Mouse (Mus musculus): Measurements from ENCODE around the gene Klhl30. TPM values are rescaled to one million over a fixed set of nuclear protein-coding genes. Genes with fewer than 3 reads are reported as not detected.

Gene Klhl30
- total and polyA plus RNA-seq, 3 experiments: 0.32 to 0.47 (median 0.34) TPM

DNA sequence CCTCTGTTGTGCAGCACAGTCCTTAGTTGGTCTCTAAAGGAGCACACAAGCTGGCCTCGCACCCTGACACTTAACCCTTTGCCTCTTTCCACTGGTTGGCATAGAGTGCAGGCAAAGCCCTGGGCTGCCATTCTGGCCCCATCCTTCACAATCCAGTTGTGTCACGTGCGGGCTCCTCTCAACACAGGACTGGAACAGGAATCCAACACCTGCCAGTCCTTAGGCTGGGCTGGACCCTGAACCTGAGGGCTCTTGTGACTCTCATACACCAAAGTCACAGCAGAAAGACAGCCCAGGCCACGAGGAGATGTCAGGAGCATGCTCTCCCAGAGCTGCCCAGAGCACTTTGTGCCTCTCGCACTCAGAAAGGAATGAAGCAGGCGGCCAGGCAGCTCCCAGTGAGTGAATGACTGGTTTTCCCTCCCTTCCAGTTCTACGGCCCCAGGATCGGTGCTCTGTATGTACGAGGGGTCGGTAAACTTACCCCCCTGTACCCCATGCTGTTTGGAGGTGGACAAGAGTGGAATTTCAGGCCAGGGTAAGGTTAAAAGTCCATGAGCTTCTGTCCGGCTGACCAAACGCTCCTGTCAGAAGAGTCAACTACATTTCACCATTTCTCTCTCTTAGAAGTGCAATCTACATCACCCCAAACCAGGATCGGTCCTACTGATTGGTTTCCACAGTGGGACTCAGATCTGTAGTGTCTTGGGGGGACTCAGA lies 41.3 kb upstream of the Klhl30 start:
- in situ Hi-C loops (cut with MboI; ENCODE audit: low pct_ligation_motif_present, low pct_unique_long_range_greater_than_20kb, low sequenced_read_pairs) (no loop called here), dilution Hi-C loops (cut with MboI; ENCODE audit: extremely low pct_ligation_motif_present, extremely low pct_unique_long_range_greater_than_20kb, low sequenced_read_pairs) (no loop called here)
- Histone ChIP-seq H3K36me3 (replicated peaks in 1 of 2; ENCODE audit: control insufficient read depth in 1 of 2, insufficient read depth in 1 of 2, low read length in 1 of 2) (peaks cover 60 to 92% of the 10 kb centered on the region in 2 experiments), H3K9ac (ENCODE audit: insufficient read depth, low read depth) (no peak overlapping the region), H3K27ac (ENCODE audit: insufficient read depth, low read depth) (no peak overlapping the region), H3K4me1 (ENCODE audit: control insufficient read depth in 1 of 2, insufficient read depth in 2 of 2) (peaks cover 3 to 31% of the 10 kb centered on the region in 2 experiments), H3K4me3 (replicated peaks in 1 of 3; ENCODE audit: low read depth in 2 of 3, low read length in 2 of 3, poor library complexity in 1 of 3) (no peak overlapping the region), H3K4me2 (ENCODE audit: insufficient read depth, low read depth, poor library complexity, severe bottlenecking) (no peak overlapping the region), H3K9me3 (replicated peaks; ENCODE audit: low read length) (no peaks in the 10 kb centered on the region), H3K27me3 (replicated peaks) (no peaks in the 10 kb centered on the region), H3K79me2 (replicated peaks; ENCODE audit: control insufficient read depth, extremely low read depth, insufficient read depth, poor library complexity, severe bottlenecking) (no peaks in the 10 kb centered on the region)
- TF ChIP-seq ZC3H11A (IDR thresholded peaks at IDR 0.05; ENCODE audit: low read depth, low read length): no peak
- no peak for TF ChIP-seq JUND (conservative IDR thresholded peaks at IDR 0.05; ENCODE audit: low read depth, low read length)
- TF ChIP-seq UBTF (IDR thresholded peaks at IDR 0.05; ENCODE audit: low read depth, low read length): no peak
- no peak for TF ChIP-seq CHD1 (IDR thresholded peaks at IDR 0.05; ENCODE audit: low read depth, low read length)
- no peak for TF ChIP-seq JUN (IDR thresholded peaks at IDR 0.05; ENCODE audit: insufficient read depth, low read depth, low read length)
- no peak for TF ChIP-seq SMC3 (IDR thresholded peaks at IDR 0.05; ENCODE audit: low read depth, low read length)
- no peak for TF ChIP-seq ZNF384 (IDR thresholded peaks at IDR 0.05; ENCODE audit: low read depth, low read length)
- no peak for TF ChIP-seq CHD2 (IDR thresholded peaks at IDR 0.05; ENCODE audit: low read length)
- no peak for TF ChIP-seq RCOR1 (conservative IDR thresholded peaks at IDR 0.05; ENCODE audit: low read depth, low read length)
- no peak for DNase-seq (ENCODE audit: extremely low read depth)

DNA sequence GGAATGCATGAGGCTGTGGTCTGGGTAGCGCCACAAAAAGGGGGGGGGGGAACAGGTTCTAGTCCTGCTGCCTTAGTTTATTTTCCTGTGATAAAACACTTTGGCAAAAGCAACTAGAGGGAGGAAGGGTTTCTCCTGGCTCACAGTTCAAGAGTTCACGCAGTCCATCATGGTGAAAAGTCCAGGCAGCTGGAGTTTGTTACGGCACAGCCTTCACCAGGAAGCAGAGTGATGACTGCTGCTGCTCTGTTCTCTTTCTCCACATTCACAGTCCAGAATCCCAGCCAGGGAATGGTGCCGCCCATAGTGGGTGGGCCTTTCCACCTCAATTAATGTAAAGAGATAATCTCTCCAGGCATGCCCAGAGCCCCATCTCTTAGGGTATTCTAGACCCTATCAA lies 38.5 kb upstream of the Klhl30 start:
- dilution Hi-C loops (cut with MboI; ENCODE audit: extremely low pct_ligation_motif_present, extremely low pct_unique_long_range_greater_than_20kb, low sequenced_read_pairs): no loop called here
- 0 out of 2 replicates have a peak overlapping the region, but pooled peaks have one; percentile 21 for H3K27ac ChIP-seq (ENCODE audit: insufficient read depth, low read depth)
- no peak for DNase-seq (ENCODE audit: extremely low read depth)
- no peak overlapping the region for H3K9ac ChIP-seq (ENCODE audit: insufficient read depth, low read depth)
- no peaks in the 10 kb centered on the region for H3K79me2 ChIP-seq (replicated peaks; ENCODE audit: control insufficient read depth, extremely low read depth, insufficient read depth, poor library complexity, severe bottlenecking)
- H3K27me3 ChIP-seq (replicated peaks): no peaks in the 10 kb centered on the region
- H3K4me1 ChIP-seq (ENCODE audit: control insufficient read depth in 1 of 2, insufficient read depth in 2 of 2): peaks cover 3 to 31% of the 10 kb centered on the region in 2 experiments
- no peak overlapping the region for H3K4me2 ChIP-seq (ENCODE audit: insufficient read depth, low read depth, poor library complexity, severe bottlenecking)
- no peak for TF ChIP-seq POLR2AphosphoS2 (IDR thresholded peaks at IDR 0.05; ENCODE audit: low read depth, low read length)
- no peaks in the 10 kb centered on the region for H3K9me3 ChIP-seq (replicated peaks; ENCODE audit: low read length)
- H3K36me3 ChIP-seq (replicated peaks in 1 of 2; ENCODE audit: control insufficient read depth in 1 of 2, insufficient read depth in 1 of 2, low read length in 1 of 2): peaks cover 53 to 93% of the 10 kb centered on the region in 2 experiments
- no peak overlapping the region for H3K4me3 ChIP-seq (replicated peaks in 1 of 3; ENCODE audit: low read depth in 2 of 3, low read length in 2 of 3, poor library complexity in 1 of 3)
- in situ Hi-C loops (cut with MboI; ENCODE audit: low pct_ligation_motif_present, low pct_unique_long_range_greater_than_20kb, low sequenced_read_pairs): no loop called here

DNA sequence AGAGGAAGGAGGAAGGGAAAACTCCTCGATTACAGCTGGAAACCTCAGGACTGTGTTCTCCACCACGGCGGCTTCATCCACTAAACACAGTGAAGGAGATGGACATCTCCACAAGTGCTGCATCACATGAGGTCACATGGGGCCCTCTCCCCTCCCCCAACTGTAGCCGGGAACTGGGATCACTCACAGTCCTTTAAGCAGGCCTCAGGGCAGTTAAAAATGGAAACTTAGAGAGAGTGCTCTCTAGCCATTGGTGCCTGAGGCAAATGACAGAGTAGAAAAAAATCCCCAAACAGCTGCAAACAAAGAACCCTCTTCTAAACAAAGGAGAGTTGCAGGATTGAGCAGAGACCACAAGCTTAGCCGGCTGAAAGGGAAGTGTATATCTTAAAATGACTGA lies 37.6 kb upstream of the Klhl30 start:
- dilution Hi-C loops (cut with MboI; ENCODE audit: extremely low pct_ligation_motif_present, extremely low pct_unique_long_range_greater_than_20kb, low sequenced_read_pairs): no loop called here
- in situ Hi-C loops (cut with MboI; ENCODE audit: low pct_ligation_motif_present, low pct_unique_long_range_greater_than_20kb, low sequenced_read_pairs): no loop called here
- H3K36me3 ChIP-seq (replicated peaks in 1 of 2; ENCODE audit: control insufficient read depth in 1 of 2, insufficient read depth in 1 of 2, low read length in 1 of 2): peaks cover 49 to 94% of the 10 kb centered on the region in 2 experiments
- TF ChIP-seq USF2 (conservative IDR thresholded peaks at IDR 0.05; ENCODE audit: low read depth, low read length) (no peak), USF1 (IDR thresholded peaks at IDR 0.05; ENCODE audit: low read depth, low read length) (peak; percentile 67), UBTF (IDR thresholded peaks at IDR 0.05; ENCODE audit: low read depth, low read length) (no peak), IRF4 (IDR thresholded peaks at IDR 0.05; ENCODE audit: low read depth, low read length) (peak; percentile 71), CTCF (conservative IDR thresholded peaks at IDR 0.05 in 1 of 2, IDR thresholded peaks at IDR 0.05 in 1 of 2; ENCODE audit: low read depth in 2 of 2, low read length in 2 of 2) (no peak), MYC (IDR thresholded peaks at IDR 0.05; ENCODE audit: low read depth, low read length) (no peak), POLR2A (IDR thresholded peaks at IDR 0.05; ENCODE audit: low read depth, low read length) (no peak), E2F4 (IDR thresholded peaks at IDR 0.05; ENCODE audit: insufficient replicate concordance, low read depth, low read length) (no peak), NRF1 (IDR thresholded peaks at IDR 0.05; ENCODE audit: low read depth, low read length) (no peak), MAZ (IDR thresholded peaks at IDR 0.05; ENCODE audit: low read depth, low read length) (no peak), ZNF384 (IDR thresholded peaks at IDR 0.05; ENCODE audit: low read depth, low read length) (peak; percentile 87), BHLHE40 (IDR thresholded peaks at IDR 0.05; ENCODE audit: low read depth, low read length) (peak; percentile 56), NELFE (IDR thresholded peaks at IDR 0.05; ENCODE audit: low read depth, low read length) (no peak), CHD2 (IDR thresholded peaks at IDR 0.05; ENCODE audit: low read length) (peak; percentile 77), SMC3 (IDR thresholded peaks at IDR 0.05; ENCODE audit: low read depth, low read length) (no peak), MEF2A (IDR thresholded peaks at IDR 0.05; ENCODE audit: borderline replicate concordance, low read depth, low read length) (peak; percentile 92), SIN3A (IDR thresholded peaks at IDR 0.05; ENCODE audit: low read length) (0 out of 2 replicates have a peak, but pooled peaks have one; percentile 47), JUND (conservative IDR thresholded peaks at IDR 0.05; ENCODE audit: low read depth, low read length) (no peak), JUN (IDR thresholded peaks at IDR 0.05; ENCODE audit: insufficient read depth, low read depth, low read length) (no peak), ETS1 (conservative IDR thresholded peaks at IDR 0.05; ENCODE audit: low read depth, low read length) (peak; percentile 60)

More for the DNA sequence above, 37.6 kb upstream of the Klhl30 start:
- peak overlapping the region; percentile 9 for H3K4me2 ChIP-seq (ENCODE audit: insufficient read depth, low read depth, poor library complexity, severe bottlenecking)
- peaks cover 3 to 31% of the 10 kb centered on the region in 2 experiments for H3K4me1 ChIP-seq (ENCODE audit: control insufficient read depth in 1 of 2, insufficient read depth in 2 of 2)
- peak overlapping the region; percentile 78 for H3K27ac ChIP-seq (ENCODE audit: insufficient read depth, low read depth)
- H3K27me3 ChIP-seq (replicated peaks): no peaks in the 10 kb centered on the region
- H3K9me3 ChIP-seq (replicated peaks; ENCODE audit: low read length): no peaks in the 10 kb centered on the region
- H3K4me3 ChIP-seq (replicated peaks in 1 of 3; ENCODE audit: low read depth in 2 of 3, low read length in 2 of 3, poor library complexity in 1 of 3): no peak overlapping the region
- peak; percentile 53 for DNase-seq (ENCODE audit: extremely low read depth)
- H3K79me2 ChIP-seq (replicated peaks; ENCODE audit: control insufficient read depth, extremely low read depth, insufficient read depth, poor library complexity, severe bottlenecking): no peaks in the 10 kb centered on the region
- no peak overlapping the region; the same call in 1 of the 2 replicates for H3K9ac ChIP-seq (ENCODE audit: insufficient read depth, low read depth)

All from CH12.LX (cell line).